Mouse (Mus musculus) testis, adult 2 months (tissue): ENCODE data around the gene Unk. TPM values are rescaled to one million over a fixed set of nuclear protein-coding genes. Genes with fewer than 3 reads are reported as not detected.
"Not testable (repeated sequence)": the region's sequence is repeated elsewhere in the genome, so short reads cannot be mapped to it uniquely, and the experiment has no call there.

Experiments
- H3K27ac ChIP-seq: fragments of 200-500 bp; 2 replicates; pipeline ENCODE4 v1.5.1; 2012; ENCODE audit warnings: low read depth, low read length; ENCODE audit not compliant: control insufficient read depth, insufficient read depth
- H3K27me3 ChIP-seq: fragments of 200-500 bp; 2 replicates; pipeline ENCODE4 v1.6.1; 2012; ENCODE audit warnings: mild to moderate bottlenecking, low read length, moderate library complexity; ENCODE audit not compliant: control insufficient read depth, insufficient read depth
- H3K36me3 ChIP-seq: fragments of 200-500 bp; 2 replicates; pipeline ENCODE4 v1.6.1; 2012; ENCODE audit warnings: mild to moderate bottlenecking, low read length; ENCODE audit not compliant: control insufficient read depth, insufficient read depth
- H3K4me1 ChIP-seq: fragments of 200-500 bp; 2 replicates; pipeline ENCODE4 v1.6.1; 2012; ENCODE audit warnings: low read length; ENCODE audit not compliant: control insufficient read depth, insufficient read depth
- H3K4me3 ChIP-seq: fragments of 200-500 bp; 2 replicates; pipeline ENCODE4 v1.5.1; 2012; ENCODE audit warnings: low read depth, mild to moderate bottlenecking, low read length, moderate library complexity, mixed read lengths; ENCODE audit not compliant: control insufficient read depth
- CTCF ChIP-seq: fragments of 200-500 bp; IDR thresholded peaks from 2 replicates; pipeline ENCODE4 v1.5.1; 2012; ENCODE audit warnings: low read depth, mild to moderate bottlenecking, inconsistent platforms, low read length, moderate library complexity; ENCODE audit not compliant: control insufficient read depth, insufficient read depth, insufficient replicate concordance
- POLR2A ChIP-seq: fragments of 200-500 bp; IDR thresholded peaks from 2 replicates; pipeline ENCODE4 v1.6.1; 2012; ENCODE audit warnings: low read depth, mild to moderate bottlenecking, inconsistent platforms, low read length, moderate library complexity; ENCODE audit not compliant: control insufficient read depth
- polyA plus RNA-seq: library from polyadenylated mRNA; depleted of rRNA; stranded (reverse); fragments of >200 nt; gene quantifications from 2 replicates; pipeline ENCODE4 v1.2.3, GENCODE M21; 2012

Unk gene
- polyA plus RNA-seq, 1 experiment, result 21.5 TPM

GRCm38 (mm10) chr11:116019360-116019791 lies 10.7 kb upstream of the Unk start:
- Histone ChIP-seq H3K27ac (no peak overlapping the region), H3K36me3 (peaks cover 3% of the 10 kb centered on the region; the same call in 1 of the 2 replicates), H3K4me1 (no peaks in the 10 kb centered on the region), H3K4me3 (no peak overlapping the region), H3K27me3 (no peaks in the 10 kb centered on the region)
- TF ChIP-seq CTCF, result no peak
- no peak for TF ChIP-seq POLR2A

GRCm38 (mm10) chr11:116019976-116020411 lies 10.1 kb upstream of the Unk start:
- Histone ChIP-seq H3K4me1 (no peaks in the 10 kb centered on the region), H3K36me3 (peaks cover 3% of the 10 kb centered on the region; the same call in 1 of the 2 replicates), H3K27me3 (no peaks in the 10 kb centered on the region), H3K4me3 (no peak overlapping the region), H3K27ac (no peak overlapping the region)
- TF ChIP-seq POLR2A, result no peak; the same call in 1 of the 2 replicates
- no peak for TF ChIP-seq CTCF

- Histone ChIP-seq H3K4me3 (no peak overlapping the region), H3K4me1 (no peaks in the 10 kb centered on the region), H3K36me3 (peaks cover 3% of the 10 kb centered on the region; the same call in 1 of the 2 replicates), H3K27ac (no peak overlapping the region), H3K27me3 (no peaks in the 10 kb centered on the region)
- TF ChIP-seq CTCF, result no peak
- TF ChIP-seq POLR2A, result no peak
Measured at GRCm38 (mm10) chr11:116020519-116020922, 9.6 kb upstream of the Unk start.

GRCm38 (mm10) chr11:116021328-116022220 lies 8.5 kb upstream of the Unk start:
- TF ChIP-seq POLR2A (no peak), CTCF (no peak)
- H3K36me3 ChIP-seq, result peaks cover 3% of the 10 kb centered on the region; the same call in 1 of the 2 replicates
- H3K4me3 ChIP-seq, result no peak overlapping the region
- no peaks in the 10 kb centered on the region for H3K27me3 ChIP-seq
- no peaks in the 10 kb centered on the region for H3K4me1 ChIP-seq
- no peak overlapping the region for H3K27ac ChIP-seq

GRCm38 (mm10) chr11:116022256-116022780 lies 7.8 kb upstream of the Unk start:
- Histone ChIP-seq H3K36me3 (peaks cover 3% of the 10 kb centered on the region; the same call in 1 of the 2 replicates), H3K27ac (no peak overlapping the region), H3K4me3 (no peak overlapping the region), H3K4me1 (no peaks in the 10 kb centered on the region), H3K27me3 (no peaks in the 10 kb centered on the region)
- TF ChIP-seq POLR2A (no peak), CTCF (no peak)

GRCm38 (mm10) chr11:116023074-116023770 lies 6.9 kb upstream of the Unk start:
- H3K36me3 ChIP-seq, H3K27me3 ChIP-seq, H3K4me1 ChIP-seq: not testable (repeated sequence)
- peak overlapping the region; percentile 99 for H3K27ac ChIP-seq
- peak overlapping the region; percentile 91 for H3K4me3 ChIP-seq

- H3K4me1 ChIP-seq, result no peaks in the 10 kb centered on the region
- H3K27ac ChIP-seq, result peak overlapping the region; percentile 99
- no peaks in the 10 kb centered on the region for H3K27me3 ChIP-seq
- peaks cover 3% of the 10 kb centered on the region; the same call in 1 of the 2 replicates for H3K36me3 ChIP-seq
- TF ChIP-seq POLR2A (no peak), CTCF (peak; percentile 48)
- H3K4me3 ChIP-seq, result peak overlapping the region; percentile 91
Measured at GRCm38 (mm10) chr11:116023771-116024355, 6.3 kb upstream of the Unk start.
